Mouse (Mus musculus) testis, adult 2 months (tissue): ENCODE measurements around the gene Pifo.

Source experiments
- CTCF ChIP-seq: fragments of 200-500 bp; IDR thresholded peaks from 2 replicates; pipeline ENCODE4 v1.5.1; 2012; ENCODE audit warnings: low read depth, mild to moderate bottlenecking, inconsistent platforms, low read length, moderate library complexity; ENCODE audit not compliant: control insufficient read depth, insufficient read depth, insufficient replicate concordance
- POLR2A ChIP-seq: fragments of 200-500 bp; IDR thresholded peaks from 2 replicates; pipeline ENCODE4 v1.6.1; 2012; ENCODE audit warnings: low read depth, mild to moderate bottlenecking, inconsistent platforms, low read length, moderate library complexity; ENCODE audit not compliant: control insufficient read depth

DNA sequence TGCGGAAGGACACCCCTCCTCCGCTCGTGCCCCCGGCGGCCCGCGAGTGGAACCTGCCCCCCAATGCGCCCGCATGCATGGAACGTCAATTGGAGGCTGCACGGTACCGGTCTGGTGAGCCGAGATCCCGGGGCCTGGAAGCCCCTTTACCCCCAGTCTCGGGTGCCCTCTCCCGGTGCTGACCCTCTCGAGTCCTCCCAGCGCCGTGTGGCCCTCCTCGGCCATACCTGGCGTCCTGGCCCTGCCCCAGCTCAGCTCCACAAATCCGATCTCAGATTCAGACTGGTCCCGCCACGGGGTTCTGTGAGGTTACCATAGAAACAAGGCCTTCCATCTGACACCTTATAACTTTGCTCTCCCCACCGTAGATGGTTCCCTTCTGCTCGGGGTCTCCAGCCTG is 54.9 kb downstream of the Pifo start:
- TF ChIP-seq POLR2A (no peak; the same call in 1 of the 2 replicates), CTCF (no peak)
